Mouse (Mus musculus) 416B (cell line): ENCODE results near the gene Ppfibp1.
A peak's percentile ranks its signal among the peaks of the same experiment; 100 is the strongest.

Experiments
- DNase-seq: peaks from one replicate; pipeline ENCODE4 v3.0.0; 2011; ENCODE audit warnings: low read depth

Ppfibp1 gene

GRCm38 (mm10) chr6:147042291-147043290 lies 154.3 kb downstream of the Ppfibp1 start, which contains the start of gene Mrps35:
Gene Mrps35, plus strand, starts transcription at chr6:147042764.
- peak; percentile 94 for DNase-seq

GRCm38 (mm10) chr6:147043633-147044032 lies 155.3 kb downstream of the Ppfibp1 start:
- DNase-seq, result peak; percentile 74

GRCm38 (mm10) chr6:147049239-147049805 lies 161.0 kb downstream of the Ppfibp1 start:
- no peak for DNase-seq

GRCm38 (mm10) chr6:147051666-147052065 lies 163.4 kb downstream of the Ppfibp1 start:
- peak; percentile 83 for DNase-seq

- DNase-seq, result peak; percentile 57
These were observed 164.2 kb downstream of the Ppfibp1 start for GRCm38 (mm10) chr6:147052440-147052839.

GRCm38 (mm10) chr6:147053785-147054646 lies 165.7 kb downstream of the Ppfibp1 start:
- no peak for DNase-seq

DNA sequence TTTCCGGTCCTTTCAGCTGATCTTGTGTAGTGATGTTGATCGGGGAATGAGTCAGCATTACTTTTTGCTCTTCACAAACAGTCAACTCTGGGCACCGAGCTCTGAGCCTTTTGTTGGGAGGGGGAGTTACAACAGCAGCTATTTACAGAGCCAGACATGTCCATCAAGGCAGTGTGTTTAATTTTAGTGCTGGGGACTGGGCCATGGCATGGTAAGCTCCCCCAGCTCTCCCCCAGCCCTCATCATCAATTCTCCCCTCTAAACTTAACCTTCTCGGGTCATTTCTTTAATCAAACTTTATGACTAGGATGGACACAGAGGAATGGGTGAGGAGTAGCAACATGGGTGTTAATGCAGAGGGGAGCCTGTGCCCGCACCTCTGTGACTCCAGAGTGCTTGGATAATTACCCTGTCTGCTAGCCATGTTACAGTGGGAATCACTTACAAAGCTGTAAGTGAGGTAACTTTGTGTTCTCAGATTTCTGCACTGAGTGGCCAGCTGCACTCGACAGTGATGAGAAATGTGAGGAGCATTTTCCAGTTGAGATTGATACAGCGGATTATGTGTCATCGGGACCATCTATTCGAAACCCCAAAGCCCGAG lies 167.2 kb downstream of the Ppfibp1 start:
- DNase-seq, result peak; percentile 75

DNA sequence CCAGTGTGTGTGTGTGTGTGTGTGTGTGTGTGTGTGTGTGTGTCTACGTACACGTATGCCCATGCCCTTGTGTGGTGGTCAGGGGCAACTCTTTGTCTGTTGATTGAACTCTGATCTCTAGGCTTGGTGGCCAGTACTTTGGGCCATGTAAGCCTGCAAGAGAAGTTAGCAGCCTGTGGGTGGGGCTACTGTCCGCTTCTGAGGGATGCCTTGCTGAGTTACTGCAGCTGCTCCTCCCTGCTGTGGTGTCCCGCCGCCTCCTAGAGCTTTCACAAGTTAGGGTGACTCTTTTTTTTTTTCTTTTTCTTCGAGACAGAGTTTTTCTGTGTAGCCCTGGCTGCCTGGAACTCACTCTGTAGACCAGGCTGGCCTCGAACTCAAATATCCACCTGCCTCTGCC lies 171.0 kb downstream of the Ppfibp1 start:
- DNase-seq, result peak; percentile 29

- no peak for DNase-seq
These were observed 173.3 kb downstream of the Ppfibp1 start for GRCm38 (mm10) chr6:147061630-147062029.

DNA sequence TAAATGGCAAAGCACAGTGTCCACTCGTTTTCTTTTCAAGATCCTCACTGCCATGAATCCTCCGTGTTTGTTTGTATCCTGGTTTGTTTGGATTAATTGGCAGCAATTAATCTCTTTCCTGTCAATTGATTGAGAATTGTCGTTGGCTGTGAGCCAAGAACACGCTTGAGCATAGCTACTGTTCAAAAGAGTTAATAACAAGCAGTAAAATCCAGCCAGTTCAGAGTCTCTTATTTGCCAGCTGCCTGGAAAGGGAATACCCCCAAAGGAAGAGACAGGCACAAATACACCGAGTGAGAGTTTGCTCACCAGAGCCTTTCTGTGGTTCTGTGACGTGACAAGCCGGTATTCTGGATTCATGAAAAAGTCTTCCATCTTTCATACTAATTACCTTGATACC lies 173.7 kb downstream of the Ppfibp1 start:
- no peak for DNase-seq

DNA sequence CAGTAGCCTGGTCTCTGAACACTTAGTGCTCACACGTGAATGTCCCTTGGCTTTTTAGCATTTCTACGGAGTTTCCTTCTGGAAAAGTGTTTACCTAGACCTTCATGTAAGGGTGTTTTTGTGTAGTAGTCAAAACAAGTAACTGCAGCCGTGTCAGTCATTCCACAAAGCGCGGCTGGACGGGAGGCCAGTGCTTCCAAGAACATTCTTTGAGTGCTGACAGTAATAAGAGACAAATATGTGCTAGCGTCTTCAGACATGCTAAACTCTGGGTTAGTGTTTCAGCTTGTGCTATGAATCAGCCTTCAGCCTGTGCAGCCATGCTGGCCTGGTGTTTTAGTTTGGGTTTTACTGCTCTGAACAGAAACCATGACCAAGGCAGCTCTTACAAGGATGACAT lies 174.4 kb downstream of the Ppfibp1 start:
- no peak for DNase-seq

- DNase-seq, result no peak
These were observed 176.1 kb downstream of the Ppfibp1 start for GRCm38 (mm10) chr6:147064226-147064943.

DNA sequence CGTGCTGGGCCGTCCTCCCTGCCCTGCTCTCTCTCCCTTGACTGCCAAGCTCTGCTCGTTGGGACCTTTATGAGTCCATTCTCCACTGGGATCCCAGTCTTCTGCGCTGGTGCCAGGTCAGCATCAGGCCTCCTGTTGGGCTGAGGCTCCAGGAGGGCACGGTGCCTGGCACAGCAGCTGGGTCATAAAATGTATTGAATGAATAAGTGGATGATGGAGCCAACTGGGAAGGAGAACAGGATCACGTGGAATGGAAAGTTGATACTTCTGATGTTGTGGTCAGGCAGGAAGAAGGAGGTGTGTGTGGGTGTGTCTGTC lies 176.6 kb downstream of the Ppfibp1 start:
- DNase-seq, result no peak

DNA sequence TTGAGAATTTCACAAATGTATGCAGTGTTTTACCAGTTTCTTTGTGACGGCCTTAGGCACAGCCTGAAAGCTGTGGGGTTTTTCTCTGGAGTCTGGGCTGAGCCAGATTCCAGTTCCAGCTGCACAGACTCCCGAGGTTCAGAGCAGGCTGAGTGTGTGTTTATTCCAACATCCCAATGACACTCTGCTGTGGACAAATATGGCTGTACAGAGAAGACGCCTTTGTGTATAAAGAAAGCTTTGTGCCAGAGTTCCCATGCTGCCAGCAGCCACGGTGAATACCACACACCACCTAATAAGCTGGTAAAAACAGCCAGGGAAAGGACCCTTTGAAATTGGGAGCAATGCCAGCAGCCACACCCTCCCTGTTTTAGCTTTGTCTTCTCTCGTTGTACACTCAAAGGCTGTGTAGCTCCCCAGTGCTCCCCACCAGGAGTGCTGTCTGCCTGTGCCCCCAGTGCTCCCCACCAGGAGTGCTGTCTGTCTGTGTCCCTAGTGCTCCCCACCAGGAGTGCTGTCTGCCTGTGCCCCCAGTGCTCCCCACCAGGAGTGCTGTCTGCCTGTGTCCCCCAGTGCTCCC lies 187.6 kb downstream of the Ppfibp1 start:
- DNase-seq, result no peak

- no peak for DNase-seq
These were observed 188.6 kb downstream of the Ppfibp1 start for GRCm38 (mm10) chr6:147076878-147077277.

DNA sequence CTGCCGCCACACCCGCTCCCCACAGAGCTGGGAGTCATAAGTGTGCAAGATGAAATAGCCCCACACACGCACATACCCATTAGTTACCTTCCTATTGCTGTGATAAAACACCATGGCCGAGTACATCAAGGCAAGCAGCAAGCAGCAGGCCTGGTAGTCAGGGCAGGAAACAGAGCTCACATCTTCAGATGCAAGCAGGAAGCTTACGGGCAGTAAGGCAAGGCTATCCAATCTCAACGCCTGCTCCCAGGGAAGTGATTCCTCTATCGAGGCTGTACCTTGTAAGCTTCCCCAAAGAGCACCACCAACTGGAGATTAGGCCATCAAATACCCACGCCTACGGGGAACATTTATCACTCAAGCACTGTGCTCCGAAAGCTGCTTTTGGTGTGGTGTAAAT lies 191.6 kb downstream of the Ppfibp1 start:
- no peak for DNase-seq
